Mouse (Mus musculus): Measurements from ENCODE around the gene Creb5.

Creb5 gene

DNA sequence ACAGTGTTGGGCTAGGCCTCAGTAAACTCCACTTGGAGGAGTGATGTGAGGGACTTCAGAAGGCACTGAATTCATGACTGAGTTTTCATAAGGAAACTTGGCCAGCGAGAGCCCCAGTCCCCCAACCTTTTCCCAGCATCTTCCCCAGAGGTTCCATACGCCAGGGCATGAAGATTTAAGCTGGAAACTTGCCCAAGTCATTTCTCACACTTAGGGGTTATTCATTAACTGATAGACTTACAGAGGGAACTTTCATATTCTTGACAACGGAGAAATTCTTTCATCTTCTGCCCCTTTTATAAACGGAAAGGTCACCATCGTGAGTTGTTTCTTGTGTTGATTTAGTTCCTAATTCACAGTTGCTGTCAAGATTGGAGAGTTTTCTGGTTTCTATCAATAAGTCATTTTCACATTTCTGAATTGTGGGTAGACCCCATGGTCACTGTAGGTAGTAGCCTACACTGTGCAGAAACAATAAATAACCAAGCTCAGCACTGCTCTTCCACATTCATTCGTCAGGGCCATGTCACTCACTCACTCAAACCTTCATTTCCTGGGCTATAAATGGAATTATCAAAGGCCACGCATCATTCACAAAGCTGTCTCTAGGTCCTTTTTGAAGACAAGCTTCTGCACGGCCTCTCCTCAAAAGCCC is 366.8 kb downstream of the Creb5 start:
- no peak for DNase-seq

DNA sequence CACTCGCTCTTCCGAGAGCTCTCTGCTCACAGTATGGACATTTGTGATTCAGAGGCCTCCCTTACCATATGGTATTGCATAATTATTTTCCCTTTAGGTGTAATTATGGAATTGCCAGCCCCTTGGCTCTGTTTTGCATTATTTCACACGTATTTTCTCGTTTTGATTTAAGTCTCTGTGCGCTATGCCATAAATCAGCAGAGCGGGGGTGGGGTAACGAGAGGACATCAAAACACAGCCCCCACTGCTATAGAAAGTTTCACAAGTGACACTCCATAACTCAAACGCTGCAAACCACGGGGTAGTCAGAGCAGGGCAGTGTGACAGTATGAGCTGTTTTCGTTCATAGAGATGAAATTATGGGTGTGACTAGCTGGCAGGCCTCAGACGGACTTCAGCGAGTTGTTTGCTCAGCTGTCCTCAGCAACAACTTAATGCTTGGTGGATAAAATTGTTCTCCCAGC is 367.3 kb downstream of the Creb5 start:
- DNase-seq = no peak

DNA sequence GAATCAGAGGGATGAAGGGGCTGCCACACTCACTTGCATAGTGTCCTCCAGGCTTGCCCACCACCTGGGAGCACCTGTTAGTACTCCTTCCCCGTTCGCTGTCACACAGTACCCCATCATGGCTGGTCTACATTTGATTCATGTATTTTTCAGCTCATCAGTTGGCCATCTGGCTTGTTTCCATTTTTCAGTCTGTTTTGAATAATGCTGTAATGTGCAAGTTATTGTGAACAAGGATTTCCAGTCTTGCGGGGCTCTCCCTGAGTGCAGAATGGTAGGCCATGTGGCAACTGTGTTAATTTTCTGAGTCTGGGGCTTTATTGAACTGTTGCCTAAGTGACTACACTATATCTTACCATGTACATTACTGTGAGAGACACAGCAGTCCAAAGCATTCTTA is 369.4 kb downstream of the Creb5 start:
- DNase-seq = no peak

DNA sequence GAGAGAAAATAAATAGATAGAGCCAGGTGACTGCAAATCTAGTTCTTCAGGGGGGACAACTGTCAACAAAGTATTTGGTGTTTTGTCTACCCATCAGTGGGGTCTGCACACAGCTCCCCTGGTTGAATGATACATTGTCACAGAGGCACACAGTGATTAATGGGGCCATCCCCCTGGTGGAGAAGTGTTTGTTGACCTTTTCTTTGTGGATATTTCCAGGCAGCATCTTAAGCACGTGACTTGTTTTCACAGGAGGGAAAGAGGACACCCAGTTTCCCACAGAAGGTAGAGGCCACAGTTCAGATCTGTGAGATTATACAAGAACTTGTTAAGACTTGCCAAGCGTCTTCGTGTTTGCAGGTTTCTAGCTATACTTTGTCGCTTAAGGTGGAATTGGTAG is 370.4 kb downstream of the Creb5 start:
- DNase-seq = no peak

DNA sequence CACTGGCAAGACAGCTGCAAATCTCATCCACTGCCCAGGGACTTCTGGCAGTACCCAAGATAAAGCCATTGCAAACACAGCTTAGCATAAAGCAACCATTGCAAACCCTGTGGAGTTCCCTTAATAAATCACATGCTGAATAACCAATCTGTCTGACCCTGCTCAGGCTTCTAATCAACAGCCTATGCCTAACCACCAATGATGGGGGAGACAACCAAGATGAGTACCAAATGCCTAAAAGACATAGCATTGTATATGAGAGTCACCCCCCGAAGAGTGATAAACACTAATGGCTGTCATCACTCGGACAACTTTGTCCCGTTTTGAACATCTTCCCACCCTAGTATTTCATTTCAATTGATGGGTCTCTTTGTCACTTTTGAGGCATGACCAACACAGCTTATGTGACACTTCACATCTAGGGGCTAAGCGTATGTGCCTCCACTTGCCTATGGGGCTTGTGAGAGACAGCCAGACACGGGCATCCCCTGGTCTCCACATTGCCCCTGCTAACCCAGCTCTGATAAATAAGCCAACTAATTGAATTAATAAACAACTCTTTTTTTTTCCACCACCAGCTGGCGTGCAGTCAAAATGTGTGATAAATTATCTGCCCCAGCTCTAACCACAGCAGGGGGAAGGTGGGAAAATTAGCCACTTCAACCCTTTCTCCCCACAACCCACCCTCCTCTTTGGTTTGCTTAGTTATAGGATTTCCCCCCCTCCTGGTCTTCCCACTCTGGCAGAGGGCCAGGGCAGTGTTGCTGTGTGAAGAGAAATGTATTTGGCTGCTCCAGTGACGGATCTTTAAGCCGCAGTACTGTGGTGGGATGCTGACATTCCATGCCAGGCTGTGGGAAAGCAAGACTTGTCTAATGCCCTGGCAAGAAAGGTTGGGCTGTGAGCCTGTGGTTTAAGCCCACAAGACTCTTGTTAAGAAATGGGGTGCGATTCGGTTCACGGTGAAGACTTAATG is 376.1 kb downstream of the Creb5 start:
- DNase-seq = no peak

DNA sequence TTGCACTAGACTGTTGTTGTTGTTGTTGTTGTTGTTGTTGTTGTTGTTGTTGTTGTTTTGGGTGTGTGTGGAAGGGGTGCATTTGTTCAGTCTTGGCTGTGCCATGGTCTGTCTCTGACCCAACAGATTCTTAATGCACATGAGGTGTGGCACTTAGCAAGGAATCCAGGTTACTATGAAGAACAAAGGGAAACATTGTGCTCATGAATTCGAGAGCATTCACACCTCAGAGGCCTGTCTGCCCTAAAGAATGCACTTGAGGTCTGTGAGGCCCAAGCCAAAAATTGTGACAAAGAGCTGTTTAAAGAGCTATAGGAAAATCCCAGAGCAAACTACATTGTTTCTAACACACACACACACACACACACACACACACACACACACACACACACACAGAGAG is 377.7 kb downstream of the Creb5 start:
- no peak for DNase-seq

DNA sequence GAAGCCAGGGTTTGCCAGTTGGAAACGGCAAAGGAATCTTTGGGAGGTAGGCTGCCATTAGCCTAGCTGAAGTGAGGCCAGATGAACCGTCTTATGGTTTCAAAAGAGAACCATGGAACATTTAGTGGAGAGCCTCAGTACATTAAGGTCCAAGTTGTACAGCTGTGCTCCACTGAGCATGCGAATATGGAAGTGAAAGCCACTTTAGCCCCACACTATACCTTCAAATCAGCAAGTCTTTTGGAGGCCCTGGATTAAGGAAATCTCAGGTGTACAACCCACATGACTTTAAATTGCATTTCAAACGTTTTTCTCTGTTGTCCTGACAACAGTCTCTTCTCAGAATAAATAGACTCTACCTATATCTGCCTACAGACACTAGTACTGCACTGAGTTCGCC is 379.4 kb downstream of the Creb5 start:
- DNase-seq = no peak

DNA sequence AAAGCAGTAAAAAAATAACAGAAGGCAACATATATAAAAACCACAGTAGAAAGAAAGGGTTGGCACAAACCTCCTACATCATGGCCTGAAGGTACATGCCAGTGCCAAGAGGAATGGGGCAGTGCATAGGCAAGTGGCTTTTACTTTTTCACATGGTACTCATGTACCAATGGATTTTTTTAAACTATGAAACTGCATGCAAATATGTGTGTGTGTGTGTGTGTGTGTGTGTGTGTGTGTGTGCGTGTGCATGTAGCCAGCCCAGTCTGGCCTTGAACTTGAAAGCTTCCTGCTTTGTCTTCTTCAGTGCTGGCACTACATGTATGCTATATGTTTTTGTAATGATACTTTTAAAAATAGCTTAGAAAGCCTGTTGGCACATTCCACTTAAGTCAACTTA is 391.2 kb downstream of the Creb5 start:
- DNase-seq = no peak

DNA sequence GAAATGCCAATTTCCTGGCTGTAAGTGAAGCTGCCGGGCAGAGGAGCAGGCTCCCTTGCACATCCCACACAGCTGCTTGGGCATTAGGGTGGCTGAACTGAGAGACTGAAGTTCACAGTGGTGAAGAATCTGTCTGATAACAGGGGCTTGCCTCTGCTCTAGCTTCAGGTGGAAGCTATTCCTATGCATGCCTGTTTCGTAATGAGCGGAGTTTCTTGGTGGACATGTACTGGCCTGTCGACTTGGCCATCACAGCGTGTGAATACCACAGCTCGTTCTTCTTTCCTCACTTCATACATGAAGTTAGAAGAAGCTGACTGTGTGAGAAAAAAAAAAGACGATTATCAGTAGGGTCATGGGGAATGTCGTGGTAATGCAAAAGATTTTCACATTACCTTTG is 393.0 kb downstream of the Creb5 start:
- DNase-seq = no peak

DNA sequence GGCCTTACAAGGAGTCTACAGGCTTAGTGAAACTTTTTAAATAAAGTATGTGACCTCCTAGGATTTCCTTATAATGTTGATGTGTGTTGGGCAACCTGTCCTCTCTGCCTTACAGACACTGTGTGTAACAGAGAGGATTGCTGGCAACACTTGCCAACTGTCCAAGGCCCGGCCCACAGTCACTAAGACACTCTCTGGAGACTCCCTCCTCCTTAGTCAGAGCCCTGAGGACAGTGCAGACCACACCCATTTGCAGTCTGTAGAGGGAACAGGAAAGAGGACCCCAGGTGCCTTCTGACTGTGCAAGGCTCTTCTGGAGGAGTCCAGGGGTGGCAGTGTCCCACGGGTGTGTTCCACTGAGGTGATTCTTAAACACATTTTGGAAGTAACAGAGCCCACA is 397.3 kb downstream of the Creb5 start:
- DNase-seq = no peak

DNA sequence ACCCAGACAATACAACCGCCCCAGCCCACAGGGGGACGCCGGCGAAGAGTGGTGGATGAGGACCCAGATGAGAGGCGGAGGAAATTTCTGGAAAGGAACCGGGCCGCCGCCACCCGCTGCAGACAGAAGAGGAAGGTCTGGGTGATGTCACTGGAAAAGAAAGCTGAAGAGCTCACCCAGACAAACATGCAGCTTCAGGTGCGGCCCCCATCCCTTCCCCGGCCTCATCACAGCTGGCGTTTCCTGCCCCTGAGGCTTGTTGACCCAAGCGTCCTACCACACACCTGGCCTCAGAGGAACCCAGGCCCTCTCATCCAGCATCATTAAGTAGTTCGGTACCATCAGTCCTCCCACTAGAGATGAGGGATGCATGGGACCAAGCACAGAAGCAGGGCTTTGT is 398.3 kb downstream of the Creb5 start:
- no peak for DNase-seq

DNA sequence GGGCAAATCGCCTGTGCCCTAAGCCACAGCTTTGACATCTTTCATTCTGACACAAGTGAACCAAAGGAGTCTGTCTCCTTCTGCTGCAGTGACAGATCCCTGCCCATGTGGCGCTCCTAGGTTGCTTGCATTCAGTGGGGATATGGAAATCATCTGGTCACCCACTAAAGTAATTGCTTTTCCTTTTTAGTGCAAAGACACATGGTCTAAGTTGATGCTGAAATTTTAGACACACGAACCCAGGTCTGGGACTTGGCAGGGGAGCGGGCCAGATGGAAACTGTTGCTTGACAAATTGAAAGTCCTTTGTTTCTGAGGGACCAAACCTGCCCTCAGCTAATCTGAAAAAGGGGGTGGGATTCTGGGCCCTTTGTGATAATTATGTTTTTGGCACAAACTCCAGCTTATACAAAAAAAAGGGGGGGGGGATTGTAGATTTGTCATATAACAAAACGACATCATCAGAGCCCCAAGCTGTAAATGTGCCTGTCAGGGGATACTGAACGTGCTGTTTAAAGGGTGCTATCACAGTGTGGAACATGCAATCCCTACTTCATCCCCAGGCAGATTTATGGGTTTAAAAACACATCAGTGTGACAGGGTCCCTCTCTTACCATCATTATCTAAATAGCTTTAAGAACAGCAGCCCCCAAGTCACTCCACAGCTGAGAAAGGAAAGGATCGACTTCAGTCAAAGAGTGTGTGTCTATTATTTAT is 401.9 kb downstream of the Creb5 start:
- DNase-seq = no peak

DNA sequence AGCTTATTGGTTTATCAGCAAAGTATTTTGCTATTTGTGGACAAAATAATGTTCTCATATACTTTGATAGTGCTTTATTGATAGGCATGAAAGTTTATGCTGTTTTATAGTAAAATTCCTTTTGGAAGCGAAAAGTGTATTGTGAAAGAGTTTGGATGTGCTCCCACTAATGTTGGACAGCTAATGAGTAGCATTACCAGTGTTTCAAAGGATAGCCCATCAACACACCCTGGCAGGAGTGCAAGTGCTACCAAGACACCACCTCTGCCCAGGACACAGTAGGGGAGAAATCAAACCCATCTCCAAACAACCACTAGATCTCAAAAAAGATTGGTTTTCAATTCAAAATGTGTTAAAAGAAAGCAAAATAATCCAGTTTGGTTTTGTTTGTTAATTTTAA is 403.9 kb downstream of the Creb5 start:
- DNase-seq = no peak

DNA sequence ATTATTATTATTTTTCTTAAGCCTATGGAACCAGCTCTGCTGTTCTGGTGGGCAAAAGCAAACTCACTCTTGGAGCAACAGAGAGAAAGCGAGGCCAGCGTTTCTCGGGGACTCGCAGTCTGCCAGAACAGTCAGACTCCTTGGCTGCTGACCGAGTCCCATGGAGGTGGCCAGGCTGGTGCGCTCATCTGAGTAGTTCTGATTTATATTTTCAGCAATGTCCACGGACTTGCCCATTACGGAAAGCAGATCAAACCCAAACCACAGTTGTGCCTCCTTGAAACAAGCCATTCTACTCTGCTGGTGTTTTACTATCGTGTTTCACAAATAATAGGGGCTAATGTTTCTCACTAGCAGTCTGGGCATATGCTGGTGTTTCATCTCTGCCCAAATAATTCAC is 408.1 kb downstream of the Creb5 start:
- no peak for DNase-seq

DNA sequence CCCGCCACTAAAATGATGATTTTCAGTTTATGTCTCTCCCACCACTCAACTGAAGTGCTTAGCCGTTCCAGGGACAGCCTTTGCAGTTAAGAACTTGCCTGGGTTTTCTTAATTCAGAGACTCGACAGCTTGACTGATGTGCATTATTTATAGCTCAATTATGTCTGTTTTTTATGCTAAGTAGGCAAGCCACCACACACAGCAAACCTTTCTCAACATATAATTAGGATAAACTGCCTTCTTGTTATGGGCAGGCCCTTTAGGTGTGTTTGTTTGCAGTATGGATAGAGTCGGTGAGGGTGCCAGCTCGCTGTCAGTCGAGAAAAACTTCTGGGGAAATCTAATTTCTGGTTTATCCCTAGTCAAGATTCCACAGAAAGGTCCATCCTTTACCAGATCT is 409.4 kb downstream of the Creb5 start:
- DNase-seq = no peak

DNA sequence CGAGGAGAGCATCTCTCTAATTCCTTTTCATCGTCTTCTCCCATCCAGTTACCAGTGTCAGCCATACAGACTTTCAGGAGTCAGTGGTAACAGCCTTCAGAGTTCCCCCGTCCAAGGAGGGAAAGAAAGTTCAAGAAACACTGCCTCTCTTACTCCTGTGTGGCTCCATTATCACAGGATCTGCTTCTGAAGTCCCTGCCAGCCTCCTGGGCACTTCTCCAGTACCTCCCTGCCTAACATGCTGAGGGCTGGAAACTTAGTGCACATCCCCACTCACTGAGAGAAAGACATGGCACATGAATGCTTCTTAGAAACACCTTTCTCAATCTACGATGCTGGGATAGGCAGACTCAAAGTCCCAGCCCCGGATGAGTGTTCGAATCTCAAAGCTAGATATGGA is 409.9 kb downstream of the Creb5 start:
- DNase-seq = no peak

DNA sequence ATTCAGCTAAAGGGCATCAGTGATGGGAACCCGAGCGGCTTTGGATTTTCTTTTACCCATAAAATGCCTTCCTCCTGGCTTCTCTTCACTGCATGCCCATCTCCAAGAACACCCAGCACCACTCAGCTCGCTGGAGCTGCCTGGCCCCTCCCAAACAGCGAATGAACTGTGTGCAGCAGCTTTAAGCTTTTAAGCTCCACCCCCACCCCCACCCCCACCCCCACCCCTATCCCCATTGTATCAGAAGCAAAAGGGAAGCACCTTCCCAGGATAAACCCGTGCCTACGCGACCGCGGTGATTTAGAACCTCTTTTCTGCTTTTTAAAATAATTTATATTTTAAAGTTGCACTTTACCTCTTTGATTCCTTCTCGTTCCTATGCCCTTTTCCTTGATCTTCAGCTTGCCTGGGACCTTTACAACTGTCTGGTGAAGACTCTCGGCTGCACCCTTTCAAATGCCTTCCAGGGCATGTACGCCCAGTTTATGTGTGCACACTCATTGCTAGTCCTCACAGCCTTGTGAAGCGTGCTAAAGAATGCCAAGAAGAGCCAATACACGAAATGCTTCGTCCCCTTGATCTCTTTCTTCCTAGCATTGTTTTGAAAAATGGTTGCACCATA is 411.2 kb downstream of the Creb5 start:
- DNase-seq = no peak

DNA sequence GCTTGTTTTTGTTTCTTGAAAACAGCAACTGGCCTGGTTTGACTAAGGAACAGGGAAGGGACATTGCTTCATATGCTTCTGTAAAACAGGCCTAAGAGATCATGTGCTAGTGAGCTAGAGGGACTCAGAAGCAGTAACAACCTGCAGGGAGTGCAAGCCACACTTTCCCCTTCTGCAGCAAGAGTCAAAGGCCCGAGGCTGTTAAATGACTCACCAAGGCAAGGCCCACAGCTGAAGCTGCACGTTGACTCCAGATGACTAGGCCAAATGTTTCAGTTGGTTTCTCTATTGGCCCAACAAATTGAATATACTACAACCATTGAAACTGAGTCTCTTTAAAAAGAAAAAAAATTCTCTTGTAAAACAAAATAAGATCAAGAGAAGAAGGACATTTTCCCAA is 417.4 kb downstream of the Creb5 start:
- DNase-seq = no peak

DNA sequence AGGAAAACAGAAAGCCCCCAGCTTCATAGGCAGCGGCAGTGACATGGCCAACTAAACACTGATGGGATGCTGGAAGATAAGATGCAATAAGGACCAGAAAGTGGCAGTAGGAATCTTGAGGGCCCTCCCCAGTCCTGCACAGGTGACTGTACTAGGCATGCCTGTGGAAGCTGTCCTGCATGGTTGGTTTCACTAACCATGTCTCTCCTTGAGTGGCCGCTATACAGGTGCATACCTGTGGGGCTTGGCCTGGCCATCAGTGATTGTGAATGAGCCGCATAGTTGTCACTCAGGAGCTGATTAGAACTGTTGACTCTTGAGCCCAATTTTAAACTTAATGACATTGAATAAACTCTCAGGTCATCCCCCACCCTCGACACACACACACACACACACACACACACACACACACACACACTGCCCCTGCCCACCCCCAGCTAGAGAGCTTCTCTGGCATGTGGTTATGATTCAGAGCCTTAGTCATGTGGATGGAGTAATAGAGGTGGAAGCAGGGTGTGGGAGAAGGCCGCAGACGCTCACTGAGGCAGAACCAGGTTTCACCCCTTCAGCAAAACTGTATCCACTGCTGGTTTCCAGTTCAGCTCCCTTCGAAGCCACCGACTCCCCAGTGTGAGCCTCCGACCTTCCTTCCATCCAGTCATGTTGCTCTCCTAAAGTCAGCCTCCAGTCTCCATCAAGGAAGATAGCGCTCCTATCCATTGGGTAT is 419.7 kb downstream of the Creb5 start:
- DNase-seq = no peak

DNA sequence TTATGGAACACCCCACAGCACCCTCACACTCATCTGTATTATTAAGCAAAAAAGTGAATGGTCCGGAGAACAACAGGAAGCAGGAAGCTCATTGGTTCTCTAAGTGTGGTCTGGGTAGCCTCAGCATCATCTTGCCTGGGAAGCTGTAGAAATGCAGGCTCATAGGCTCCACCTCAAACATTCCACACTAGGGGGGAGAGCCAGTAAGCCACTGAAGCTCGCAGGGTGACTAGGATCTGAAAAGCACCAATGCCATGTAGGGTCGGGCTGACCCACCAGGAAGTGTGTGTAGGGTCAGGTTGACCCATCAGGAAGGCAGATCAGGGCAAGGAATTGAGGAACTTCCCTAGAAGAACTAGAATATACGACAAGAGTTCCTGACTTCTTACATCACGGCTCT is 420.7 kb downstream of the Creb5 start:
- DNase-seq = no peak

DNA sequence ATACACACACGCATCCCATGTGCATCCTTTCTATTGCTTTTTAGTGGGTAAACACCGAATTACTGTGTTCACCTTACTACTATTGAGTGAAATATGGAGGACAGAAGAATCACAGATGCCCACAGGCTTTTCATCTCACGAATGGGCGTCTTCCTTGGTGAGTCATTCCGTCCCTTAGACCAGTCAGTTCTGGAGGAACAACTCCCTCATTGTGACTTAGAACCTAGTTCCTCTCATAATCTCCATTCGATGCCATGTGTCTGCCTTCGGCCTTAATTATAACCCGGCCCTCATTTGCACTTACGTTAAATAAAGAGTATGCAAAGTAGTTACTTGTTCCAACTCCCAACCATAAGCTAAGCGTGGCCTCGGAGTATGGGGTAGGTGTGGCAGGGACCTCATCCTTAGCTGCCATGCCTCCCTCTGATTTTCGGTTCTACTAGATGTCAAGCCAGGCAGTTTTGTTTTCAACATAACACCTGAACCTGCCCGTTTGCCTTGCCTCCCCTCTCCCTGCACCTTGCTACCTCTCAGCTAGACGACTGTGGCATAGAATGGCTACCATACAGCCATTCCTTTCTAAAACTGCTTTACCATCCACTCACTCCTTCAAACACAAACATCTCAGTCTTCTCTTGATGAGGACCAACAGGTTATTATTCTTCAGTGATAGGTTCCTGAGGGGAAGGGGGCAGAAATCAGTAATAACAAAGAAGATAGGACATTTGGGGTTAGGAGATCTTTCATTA is 422.8 kb downstream of the Creb5 start:
- no peak for DNase-seq

DNA sequence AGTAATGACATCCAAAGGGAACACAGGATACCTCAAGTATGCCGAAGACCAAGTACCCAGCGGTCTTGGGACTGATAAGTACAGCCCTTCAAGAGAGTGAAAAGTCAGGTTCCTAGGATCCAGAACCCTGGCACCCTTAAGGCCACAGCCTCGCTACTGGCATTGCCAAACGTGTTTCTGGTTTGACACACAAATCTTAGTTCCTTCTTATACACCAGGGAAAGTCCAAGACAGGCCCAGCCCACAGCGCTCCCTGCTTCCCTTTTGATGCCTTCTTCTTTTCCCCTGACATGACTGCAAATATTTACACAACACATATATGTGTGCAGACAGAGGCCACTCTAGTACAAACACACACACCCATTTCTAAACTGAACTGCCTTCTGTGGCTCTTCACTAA is 423.5 kb downstream of the Creb5 start:
- DNase-seq = no peak

All from B cell, adult 2 months (primary cell).